Mouse (Mus musculus) hindbrain, embryonic 11.5 days (tissue): ENCODE results near the gene Myo1b. TPM values are rescaled to one million over a fixed set of nuclear protein-coding genes. Genes with fewer than 3 reads are reported as not detected.
A peak's percentile ranks its signal among the peaks of the same experiment; 100 is the strongest.

ENCODE experiments used
- ATAC-seq: fragments of 200-750 bp; cut with Nextera tagmentation; 2 replicates; pipeline ENCODE4 v1.8.0; 2017; ENCODE audit warnings: mild to moderate bottlenecking, moderate TSS enrichment, moderate library complexity; ENCODE audit not compliant: low FRiP score
- DNase-seq: peaks from one replicate; pipeline ENCODE4 v3.0.0-alpha.2; 2015; ENCODE audit warnings: low spot score
- H3K27ac ChIP-seq: fragments of 300-500 bp; sonication (generic); 2 replicates; pipeline ENCODE4 v1.5.1; 2014; ENCODE audit warnings: mild to moderate bottlenecking, low read depth, low read length
- H3K27me3 ChIP-seq: fragments of 300-500 bp; sonication (generic); 2 replicates; pipeline ENCODE4 v1.6.1; 2014; ENCODE audit warnings: mild to moderate bottlenecking, low read length, moderate library complexity, mixed read lengths; ENCODE audit not compliant: control insufficient read depth, insufficient read depth
- H3K36me3 ChIP-seq: fragments of 300-500 bp; sonication (generic); 2 replicates; pipeline ENCODE4 v1.6.1; 2014; ENCODE audit warnings: mild to moderate bottlenecking, low read length, moderate library complexity, mixed read lengths; ENCODE audit not compliant: control insufficient read depth, insufficient read depth
- H3K4me1 ChIP-seq: fragments of 300-500 bp; sonication (generic); replicated peaks from 2 replicates; pipeline ENCODE4 v1.6.1; 2014; ENCODE audit warnings: low read length, mixed read lengths; ENCODE audit not compliant: control insufficient read depth, insufficient read depth
- H3K4me2 ChIP-seq: fragments of 300-500 bp; sonication (generic); replicated peaks from 2 replicates; pipeline ENCODE4 v1.6.1; 2014; ENCODE audit warnings: mild to moderate bottlenecking, low read depth, low read length
- H3K4me3 ChIP-seq: fragments of 300-500 bp; sonication (generic); 2 replicates; pipeline ENCODE4 v1.5.1; 2014; ENCODE audit warnings: low read depth, low read length
- H3K9ac ChIP-seq: fragments of 300-500 bp; sonication (generic); 2 replicates; pipeline ENCODE4 v1.6.1; 2014; ENCODE audit warnings: low read depth, low read length
- H3K9me3 ChIP-seq: fragments of 300-500 bp; sonication (generic); 2 replicates; pipeline ENCODE4 v1.6.1; 2016; ENCODE audit warnings: low read length; ENCODE audit not compliant: control insufficient read depth
- WGBS: fragments of 180-500 bp; shearing (Covaris S2); extraction: QIAGEN DNeasy Blood & Tissue Kit; methylation state at CpG from one replicate; pipeline ENCODE4 v1.1.7; 2014; 5-methylcytosine and 5-hydroxymethylcytosine counted together
- polyA plus RNA-seq: library from polyadenylated mRNA; unstranded; fragments of >200 nt; fragmentation: Nextera tagmentation; extraction: Ambion mirVana; gene quantifications from 2 replicates; pipeline ENCODE4 v1.2.1, GENCODE M21; 2014

Myo1b gene
- polyA plus RNA-seq, 1 experiment from 2014 or later, result 156 TPM

DNA sequence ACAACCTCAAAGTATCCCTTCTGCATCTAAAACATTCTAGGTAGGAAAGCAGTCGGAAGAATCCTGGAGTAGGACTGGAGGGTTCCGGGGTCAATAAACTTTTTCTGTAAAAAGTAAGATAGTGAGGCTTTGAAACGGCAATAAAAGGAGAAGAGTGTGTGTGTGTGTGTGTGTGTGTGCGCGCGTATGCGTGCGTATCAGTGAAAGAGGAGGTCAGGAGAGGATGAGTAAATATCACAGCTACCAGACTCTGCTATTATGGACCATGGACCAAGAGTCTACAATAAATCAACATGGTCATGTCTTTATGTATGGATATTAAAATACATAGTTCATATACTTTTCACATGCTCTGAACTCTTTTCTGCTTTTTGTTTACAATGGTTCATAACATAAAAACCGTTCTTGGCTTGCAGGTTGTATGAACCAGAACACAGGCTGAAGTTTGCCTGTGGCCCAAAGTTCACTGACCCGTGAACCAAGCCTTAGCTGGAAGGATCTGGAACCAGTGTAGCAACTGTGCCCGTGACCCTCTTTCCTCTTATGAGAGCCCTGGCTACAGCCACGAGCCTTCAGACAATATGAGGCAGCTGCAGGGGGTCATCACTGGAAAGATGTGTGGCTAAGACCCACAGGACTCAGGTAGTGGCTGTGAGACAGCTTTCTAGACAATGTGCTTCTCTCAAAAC lies 145.9 kb downstream of the Myo1b start:
- Histone ChIP-seq H3K36me3 (0 out of 2 replicates have a peak, but pooled peaks cover 2% of the 10 kb centered on the region), H3K27me3 (no peaks in the 10 kb centered on the region), H3K27ac (no peak overlapping the region), H3K4me1 (no peaks in the 10 kb centered on the region), H3K9me3 (no peaks in the 10 kb centered on the region), H3K9ac (no peak overlapping the region), H3K4me3 (no peak overlapping the region), H3K4me2 (no peak overlapping the region)
- WGBS, result 93% methylated on average over 12 of the region's 12 CpGs
- ATAC-seq (no peak), DNase-seq (no peak)

DNA sequence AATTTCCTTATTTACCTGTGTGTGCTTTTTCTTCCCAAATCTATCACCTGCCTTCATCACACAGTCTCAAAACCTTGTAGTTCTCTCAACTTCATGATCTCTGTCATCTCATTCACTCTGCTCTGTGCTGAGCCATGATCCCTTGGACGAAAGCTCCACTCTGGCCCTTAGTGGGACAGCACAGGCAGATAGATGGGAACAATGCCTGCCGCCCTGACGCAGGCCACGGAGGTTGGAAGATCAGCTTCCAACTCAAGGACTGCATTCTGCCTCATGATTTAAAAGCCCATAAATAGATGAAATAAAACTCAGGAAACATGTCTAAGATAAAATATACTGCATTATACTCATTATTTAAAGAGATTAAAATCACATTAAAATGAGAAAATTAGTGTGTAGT lies 149.6 kb downstream of the Myo1b start:
- Histone ChIP-seq H3K9me3 (no peaks in the 10 kb centered on the region), H3K4me3 (no peak overlapping the region), H3K27me3 (no peaks in the 10 kb centered on the region), H3K4me2 (no peak overlapping the region), H3K27ac (no peak overlapping the region), H3K9ac (no peak overlapping the region), H3K4me1 (no peaks in the 10 kb centered on the region), H3K36me3 (no peaks in the 10 kb centered on the region)
- WGBS, result 95% methylated on average over 4 of the region's 4 CpGs
- ATAC-seq (no peak), DNase-seq (no peak)

DNA sequence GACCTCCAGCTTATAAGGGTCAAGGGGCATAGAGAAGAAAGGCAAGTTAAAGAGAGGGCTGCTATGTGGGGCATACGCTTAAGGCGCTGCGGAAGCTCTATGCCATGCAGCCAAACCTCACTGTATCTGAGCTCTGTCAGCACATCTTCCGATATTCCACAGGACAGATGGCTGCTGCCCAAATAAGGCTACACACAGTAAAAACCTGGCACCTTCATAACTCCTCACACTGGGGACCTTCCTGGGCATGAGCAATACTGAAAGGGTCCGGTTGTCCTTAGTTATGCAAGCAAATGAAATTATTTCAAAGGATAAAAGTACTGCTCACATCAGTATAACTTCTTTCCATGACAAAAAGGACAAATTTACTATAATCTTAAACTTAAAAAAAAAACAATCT lies 150.7 kb downstream of the Myo1b start:
- H3K36me3 ChIP-seq, result no peaks in the 10 kb centered on the region
- ATAC-seq (no peak), DNase-seq (no peak)
- WGBS, result 95% methylated on average over 5 of the region's 5 CpGs
- no peaks in the 10 kb centered on the region for H3K9me3 ChIP-seq
- H3K4me1 ChIP-seq, result no peaks in the 10 kb centered on the region
- H3K27me3 ChIP-seq, result no peaks in the 10 kb centered on the region
- no peak overlapping the region for H3K9ac ChIP-seq
- no peak overlapping the region for H3K4me2 ChIP-seq
- no peak overlapping the region for H3K27ac ChIP-seq
- H3K4me3 ChIP-seq, result no peak overlapping the region

DNA sequence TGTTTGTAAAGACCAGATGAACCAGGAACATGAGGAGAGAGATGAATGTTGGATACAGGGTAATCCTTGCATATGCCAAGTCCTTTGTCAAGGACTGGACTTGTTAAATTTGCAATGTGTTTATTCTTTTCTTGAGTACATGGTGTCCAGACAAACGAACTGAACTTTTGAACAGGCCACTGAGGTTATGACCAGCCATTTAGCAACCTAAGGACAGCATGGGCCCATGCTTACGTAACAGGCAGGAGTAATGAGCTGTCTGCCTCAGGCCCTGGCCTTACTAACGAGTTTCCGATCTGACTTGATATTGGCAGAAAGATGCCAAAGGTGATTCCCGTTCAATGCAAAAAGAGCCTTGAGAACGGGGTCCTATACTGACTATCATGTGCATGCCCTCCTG lies 156.2 kb downstream of the Myo1b start:
- H3K4me2 ChIP-seq, result no peak overlapping the region
- H3K9me3 ChIP-seq, result no peaks in the 10 kb centered on the region
- H3K27me3 ChIP-seq, result no peaks in the 10 kb centered on the region
- DNase-seq, result no peak
- no peak overlapping the region for H3K9ac ChIP-seq
- no peaks in the 10 kb centered on the region for H3K4me1 ChIP-seq
- H3K36me3 ChIP-seq, result peaks cover 3% of the 10 kb centered on the region; the same call in 1 of the 2 replicates
- WGBS, result 77% methylated on average over 6 of the region's 6 CpGs
- no peak for ATAC-seq
- H3K4me3 ChIP-seq, result no peak overlapping the region
- H3K27ac ChIP-seq, result no peak overlapping the region

DNA sequence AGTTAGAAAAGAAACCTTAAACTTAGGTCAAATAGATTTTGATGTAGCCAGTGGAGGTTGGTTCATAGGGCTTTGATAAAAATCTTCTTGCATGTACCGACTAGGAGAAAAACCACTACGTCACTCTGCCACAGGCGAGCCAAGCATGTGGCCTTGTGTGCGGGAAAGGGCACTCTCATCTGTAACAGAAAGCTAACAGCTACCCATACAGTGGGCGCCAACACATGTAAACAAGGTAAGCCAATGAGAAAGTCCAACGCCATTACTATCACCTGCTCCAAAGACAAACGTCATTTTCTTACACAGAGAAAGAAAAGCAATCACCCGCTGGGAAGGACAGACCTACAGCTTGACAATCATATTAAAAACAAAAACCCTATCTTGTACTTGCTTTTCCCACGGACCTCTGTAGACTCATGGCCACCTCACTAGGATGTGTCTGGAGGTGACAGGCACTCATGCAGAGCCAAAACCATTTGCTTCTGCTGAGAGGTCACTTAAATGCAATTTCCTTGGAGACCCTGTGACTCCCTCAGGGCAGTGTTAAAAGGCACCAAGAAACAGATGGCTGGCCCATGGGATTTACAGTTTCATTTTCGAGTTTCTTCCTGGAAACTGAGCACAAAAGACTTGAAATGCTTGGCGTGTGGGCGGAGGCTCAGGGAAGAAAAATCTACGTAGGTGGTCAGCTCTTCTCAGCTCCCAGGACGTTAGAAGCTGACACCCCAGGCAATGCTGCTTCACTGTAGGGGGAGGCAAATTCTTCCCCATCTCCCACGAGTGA lies 157.4 kb downstream of the Myo1b start:
- DNase-seq (no peak), ATAC-seq (no peak)
- Histone ChIP-seq H3K9ac (no peak overlapping the region), H3K27ac (no peak overlapping the region), H3K4me1 (no peaks in the 10 kb centered on the region), H3K4me3 (no peak overlapping the region), H3K4me2 (no peak overlapping the region), H3K9me3 (no peaks in the 10 kb centered on the region), H3K36me3 (peaks cover 3% of the 10 kb centered on the region; the same call in 1 of the 2 replicates), H3K27me3 (no peaks in the 10 kb centered on the region)
- 73% methylated on average over 15 of the region's 15 CpGs for WGBS

DNA sequence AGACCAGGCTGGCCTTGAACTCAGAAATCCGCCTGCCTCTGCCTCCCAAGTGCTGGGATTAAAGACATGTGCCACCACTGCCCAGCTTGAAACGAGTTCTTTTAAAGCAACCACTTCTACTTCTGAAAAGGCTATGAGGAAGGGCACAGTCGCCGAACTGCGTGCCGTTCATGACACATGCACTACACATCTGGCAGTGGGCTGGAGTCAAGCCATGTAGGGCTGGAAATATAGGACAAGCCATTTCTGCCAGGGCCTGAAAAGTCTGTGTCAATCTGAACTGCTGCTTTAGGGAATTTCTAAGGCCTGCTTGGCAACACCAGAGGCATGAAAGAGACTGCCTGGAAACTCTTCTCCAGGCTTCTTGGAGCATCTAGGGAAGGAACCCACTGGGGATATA lies 162.2 kb downstream of the Myo1b start:
- ATAC-seq (no peak), DNase-seq (no peak)
- whole genome bisulfite sequencing, result 96% methylated on average over 6 of the region's 6 CpGs
- Histone ChIP-seq H3K27me3 (no peaks in the 10 kb centered on the region), H3K4me1 (no peaks in the 10 kb centered on the region), H3K4me2 (no peak overlapping the region), H3K36me3 (peaks cover 5% of the 10 kb centered on the region; the same call in 1 of the 2 replicates), H3K27ac (no peak overlapping the region), H3K9me3 (no peaks in the 10 kb centered on the region), H3K4me3 (no peak overlapping the region), H3K9ac (no peak overlapping the region)

DNA sequence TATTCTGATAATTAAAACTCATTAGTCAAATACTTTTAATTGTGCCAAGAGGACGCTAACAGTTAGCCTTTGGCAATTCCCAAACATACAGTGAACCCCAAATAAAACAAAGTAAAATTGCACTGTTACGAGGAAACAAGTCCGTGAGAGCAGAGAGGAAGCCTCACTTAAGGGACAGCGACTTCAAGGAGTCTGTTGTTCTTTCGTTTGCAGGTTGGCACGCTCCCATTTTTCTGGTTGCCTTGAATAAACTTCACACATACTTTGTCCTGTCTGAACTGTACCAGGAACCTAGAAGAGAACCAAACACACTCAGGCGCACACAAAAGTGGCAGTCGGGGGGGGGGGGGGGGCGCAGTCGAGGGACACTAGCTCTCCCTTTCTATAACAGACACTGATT lies 164.9 kb downstream of the Myo1b start:
- Histone ChIP-seq H3K27ac (no peak overlapping the region), H3K9ac (no peak overlapping the region), H3K27me3 (no peaks in the 10 kb centered on the region), H3K9me3 (no peaks in the 10 kb centered on the region), H3K4me2 (no peak overlapping the region), H3K4me1 (no peaks in the 10 kb centered on the region), H3K36me3 (peaks cover 5% of the 10 kb centered on the region; the same call in 1 of the 2 replicates), H3K4me3 (no peak overlapping the region)
- DNase-seq, result no peak
- 89% methylated on average over 10 of the region's 10 CpGs for WGBS
- no peak for ATAC-seq

DNA sequence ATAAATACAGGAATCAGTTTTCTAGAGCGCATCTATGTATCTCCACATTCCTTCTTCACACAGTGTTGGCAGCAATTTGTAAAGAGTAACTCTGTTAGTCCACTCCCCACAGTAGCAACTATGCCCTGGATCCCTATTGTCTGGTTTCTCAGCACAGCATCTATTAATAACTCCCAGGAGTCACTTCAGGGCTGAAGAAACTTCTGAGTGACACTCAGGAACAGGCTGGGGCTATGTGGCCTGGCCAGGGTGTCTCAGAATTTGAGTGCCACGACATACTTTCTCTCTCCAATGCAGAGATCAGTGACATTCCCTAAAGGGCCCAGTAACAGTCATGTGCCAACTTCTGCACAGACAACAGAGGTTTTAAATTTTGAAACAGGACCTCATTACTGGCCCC lies 167.6 kb downstream of the Myo1b start:
- no peak overlapping the region for H3K27ac ChIP-seq
- H3K36me3 ChIP-seq, result 0 out of 2 replicates have a peak, but pooled peaks cover 5% of the 10 kb centered on the region
- DNase-seq, result no peak
- H3K4me2 ChIP-seq, result no peak overlapping the region
- H3K9me3 ChIP-seq, result no peaks in the 10 kb centered on the region
- ATAC-seq, result no peak
- no peak overlapping the region for H3K4me3 ChIP-seq
- H3K27me3 ChIP-seq, result no peaks in the 10 kb centered on the region
- WGBS, result 84% methylated on average over 2 of the region's 2 CpGs
- no peak overlapping the region for H3K9ac ChIP-seq
- no peaks in the 10 kb centered on the region for H3K4me1 ChIP-seq

DNA sequence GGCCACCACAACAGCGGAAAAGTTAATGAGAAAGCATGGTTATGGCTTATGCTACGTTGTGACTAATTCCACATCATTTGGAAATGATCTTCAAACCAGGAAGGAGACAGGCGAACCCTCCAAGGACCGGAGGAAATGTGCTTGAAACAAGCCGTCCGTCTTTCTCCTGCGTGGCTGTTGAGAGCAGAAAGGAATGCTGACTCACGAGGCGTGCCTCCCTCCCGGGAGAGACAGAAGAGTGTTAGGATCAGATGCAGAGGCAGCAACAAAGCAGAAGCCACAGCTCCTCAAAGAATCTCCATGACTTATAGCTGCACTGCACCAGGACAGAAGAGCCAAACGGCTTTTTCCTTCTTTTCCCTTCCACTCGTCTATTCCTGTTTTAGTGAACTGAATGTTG lies 168.4 kb downstream of the Myo1b start:
- Histone ChIP-seq H3K27me3 (no peaks in the 10 kb centered on the region), H3K27ac (no peak overlapping the region), H3K9ac (no peak overlapping the region), H3K4me3 (no peak overlapping the region), H3K9me3 (no peaks in the 10 kb centered on the region), H3K36me3 (0 out of 2 replicates have a peak, but pooled peaks cover 5% of the 10 kb centered on the region), H3K4me2 (no peak overlapping the region), H3K4me1 (no peaks in the 10 kb centered on the region)
- ATAC-seq (no peak), DNase-seq (peak; percentile 30)
- WGBS, result 36% methylated on average over 12 of the region's 12 CpGs
